Mouse (Mus musculus) lung, postnatal 25 days (tissue): ENCODE measurements at regions not wholly inside any gene's neighbourhood (a gene's known extent, or its start where the extent isn't known, plus 50 kb on each side); places are given as distances from the start of the nearest gene placed in this dataset.
A peak's percentile ranks its signal among the peaks of the same experiment; 100 is the strongest.
"Not testable (repeated sequence)": the region's sequence is repeated elsewhere in the genome, so short reads cannot be mapped to it uniquely, and the experiment has no call there.

ENCODE experiments used
- DNase-seq: peaks from one replicate; pipeline ENCODE4 v3.0.0; 2022; ENCODE audit warnings: low spot score

- DNase-seq: no peak
These were observed 60.2 kb downstream of the Scg2 start for GRCm38 (mm10) chr1:79379736-79380135.

- no peak for DNase-seq
These were observed 65.1 kb downstream of the Scg2 start for GRCm38 (mm10) chr1:79374811-79375210.

GRCm38 (mm10) chr1:79357291-79358045 lies 82.5 kb downstream of the Scg2 start:
- no peak for DNase-seq

- no peak for DNase-seq
These were observed 93.4 kb downstream of the Scg2 start for GRCm38 (mm10) chr1:79346511-79346910.

- no peak for DNase-seq
These were observed 104.3 kb downstream of the Scg2 start for GRCm38 (mm10) chr1:79335480-79336114.

GRCm38 (mm10) chr1:79317194-79317593 lies 122.7 kb downstream of the Scg2 start:
- no peak for DNase-seq

GRCm38 (mm10) chr1:79314774-79315173 lies 125.1 kb downstream of the Scg2 start:
- peak; percentile 3 for DNase-seq

GRCm38 (mm10) chr1:79312153-79312552 lies 127.8 kb downstream of the Scg2 start:
- no peak for DNase-seq

- DNase-seq: no peak
These were observed 136.3 kb downstream of the Scg2 start for GRCm38 (mm10) chr1:79303602-79304001.

- no peak for DNase-seq
These were observed 140.3 kb downstream of the Scg2 start for GRCm38 (mm10) chr1:79299639-79300038.

- DNase-seq: no peak
These were observed 180.2 kb downstream of the Scg2 start for GRCm38 (mm10) chr1:79259726-79260125.

GRCm38 (mm10) chr1:79212970-79213369 lies 226.9 kb downstream of the Scg2 start:
- DNase-seq: no peak

GRCm38 (mm10) chr1:79212471-79212870 lies 227.4 kb downstream of the Scg2 start:
- DNase-seq: no peak

GRCm38 (mm10) chr1:79211981-79212380 lies 227.9 kb downstream of the Scg2 start:
- DNase-seq: not testable (repeated sequence)

- DNase-seq: no peak
These were observed 232.7 kb downstream of the Scg2 start for GRCm38 (mm10) chr1:79207207-79207606.

- no peak for DNase-seq
These were observed 242.2 kb downstream of the Scg2 start for GRCm38 (mm10) chr1:79197682-79198081.

- DNase-seq: no peak
These were observed 248.9 kb downstream of the Scg2 start for GRCm38 (mm10) chr1:79191031-79191430.

- DNase-seq: no peak
These were observed 256.1 kb downstream of the Scg2 start for GRCm38 (mm10) chr1:79183534-79184411.

- no peak for DNase-seq
These were observed 295.8 kb downstream of the Scg2 start for GRCm38 (mm10) chr1:79144113-79144512.
